Mouse (Mus musculus) layer of hippocampus, adult 18-20 months (tissue): Measurements from ENCODE around the gene Gm20888. TPM values are rescaled to one million over a fixed set of nuclear protein-coding genes. Genes with fewer than 3 reads are reported as not detected.
"Not testable (repeated sequence)": the region's sequence is repeated elsewhere in the genome, so short reads cannot be mapped to it uniquely, and the experiment has no call there.

Experiments
- DNase-seq, 2 experiments: peaks; one replicate each; pipeline ENCODE4 v3.0.0; 2022; ENCODE audit warnings: low spot score in 2 of 2
- long read RNA-seq: library from polyadenylated mRNA; stranded (forward); transcript quantifications from one replicate; pipeline ENCODE4 v2.0.0, GENCODE M21; 2021
- total RNA-seq, 2 experiments: library from RNA; stranded (reverse); gene quantifications; 2 replicates each; pipeline ENCODE4 v1.2.3; 2021

Gene Gm20888
- not detected for total RNA-seq
- long read RNA-seq, result 0 reads

GRCm38 (mm10) chrY:70441582-70441981 is at the start of gene Gm20888:
Gm20888 (plus strand) TSS chrY:70441882.
- not testable (repeated sequence) for DNase-seq

Other genes starting within 250 kb of the Gm20888 start
- not detected for gene Gm21118, start 168.2 kb upstream of the Gm20888 start, total RNA-seq
- not detected for gene Gm29423, start 138.6 kb upstream of the Gm20888 start, total RNA-seq
- not detected for gene Gm29644, start 138.5 kb upstream of the Gm20888 start, total RNA-seq